Mouse (Mus musculus): ENCODE data around the gene Cand2.

The Cand2 gene

GRCm38 (mm10) chr6:115823850-115824464 is 49.6 kb downstream of the Cand2 start:
- DNase-seq (ENCODE audit: low read depth in 2 of 2, low spot score in 2 of 2): peak; percentile 56 to 69

GRCm38 (mm10) chr6:115830779-115831601 is 56.7 kb downstream of the Cand2 start:
- DNase-seq (ENCODE audit: low read depth in 2 of 2, low spot score in 2 of 2): no peak

- DNase-seq (ENCODE audit: low read depth in 2 of 2, low spot score in 2 of 2): no peak
These were observed 58.0 kb downstream of the Cand2 start for GRCm38 (mm10) chr6:115832152-115832850.

- no peak for DNase-seq (ENCODE audit: low read depth in 2 of 2, low spot score in 2 of 2)
These were observed 59.5 kb downstream of the Cand2 start for GRCm38 (mm10) chr6:115833861-115834260.

- peak; percentile 13 to 50 for DNase-seq (ENCODE audit: low read depth in 2 of 2, low spot score in 2 of 2)
These were observed 63.8 kb downstream of the Cand2 start, which contains the start of gene Efcab12 for GRCm38 (mm10) chr6:115838161-115838597. Gene Efcab12, minus strand, starts transcription at chr6:115838412.

- DNase-seq (ENCODE audit: low read depth in 2 of 2, low spot score in 2 of 2): no peak
These were observed 64.4 kb downstream of the Cand2 start for GRCm38 (mm10) chr6:115838745-115839144.

- no peak for DNase-seq (ENCODE audit: low read depth in 2 of 2, low spot score in 2 of 2)
These were observed 70.7 kb downstream of the Cand2 start for GRCm38 (mm10) chr6:115845006-115845405.

GRCm38 (mm10) chr6:115846640-115847411 is 72.5 kb downstream of the Cand2 start:
- DNase-seq (ENCODE audit: low read depth in 2 of 2, low spot score in 2 of 2): peak; percentile 51 to 72

GRCm38 (mm10) chr6:115848598-115849304 is 74.4 kb downstream of the Cand2 start:
- DNase-seq (ENCODE audit: low read depth in 2 of 2, low spot score in 2 of 2): no peak

- DNase-seq (ENCODE audit: low read depth in 2 of 2, low spot score in 2 of 2): peak in 1 of 2 experiments; percentile 5
These were observed 78.2 kb downstream of the Cand2 start for GRCm38 (mm10) chr6:115852446-115853090.

- peak; percentile 97 to 98 for DNase-seq (ENCODE audit: low read depth in 2 of 2, low spot score in 2 of 2)
These were observed 78.9 kb downstream of the Cand2 start, which contains the start of the genes Mbd4 and Ift122 for GRCm38 (mm10) chr6:115853091-115853813. Gene Mbd4, minus strand, starts transcription at chr6:115853371. Gene Ift122, plus strand, starts transcription at chr6:115853470.

GRCm38 (mm10) chr6:115853985-115854384 is 79.6 kb downstream of the Cand2 start:
- no peak for DNase-seq (ENCODE audit: low read depth in 2 of 2, low spot score in 2 of 2)

GRCm38 (mm10) chr6:115854432-115854831 is 80.1 kb downstream of the Cand2 start:
- peak in 1 of 2 experiments; percentile 18 for DNase-seq (ENCODE audit: low read depth in 2 of 2, low spot score in 2 of 2)
